Mouse (Mus musculus) megakaryocyte progenitor cell, adult 5-6 weeks (primary cell): ENCODE results near the gene Smim27. TPM values are rescaled to one million over a fixed set of nuclear protein-coding genes. Genes with fewer than 3 reads are reported as not detected.

Source experiments
- total RNA-seq, 2 experiments: library from RNA; stranded (forward) in 1 of 2; stranded (reverse) in 1 of 2; fragments of 157-497, 149-512 nt in 1 of 2; fragments of 200-1000 nt in 1 of 2; gene quantifications; 2 replicates each; pipeline versions ENCODE4 v1.2.3 to v1.2.4; 2015 to 2017

The Smim27 gene
- total RNA-seq, 2 experiments from 2014 or later: 5.6 to 16.7 TPM

Other genes starting within 250 kb of the Smim27 start
- gene Aco1, start 126.5 kb upstream of the Smim27 start, total RNA-seq (2015): 15.4 and 19.2 TPM in 2 replicates
- 18.5 and 21.0 TPM in 2 replicates for gene Aco1, start 126.5 kb upstream of the Smim27 start, total RNA-seq (2017)
- gene Ddx58, start 29.8 kb upstream of the Smim27 start, total RNA-seq (2015): 6.7 and 13.3 TPM in 2 replicates
- gene Ddx58, start 29.8 kb upstream of the Smim27 start, total RNA-seq (2017): 8.2 and 9.8 TPM in 2 replicates
- gene Topors, start 271 bp downstream of the Smim27 start, total RNA-seq (2015): 45.4 and 56.3 TPM in 2 replicates
- gene Topors, start 271 bp downstream of the Smim27 start, total RNA-seq (2017): 77.6 and 82.4 TPM in 2 replicates
- 151 and 167 TPM in 2 replicates for gene Ndufb6, start 9.8 kb downstream of the Smim27 start, total RNA-seq (2015)
- 52.2 and 66.9 TPM in 2 replicates for gene Ndufb6, start 9.8 kb downstream of the Smim27 start, total RNA-seq (2017)
- gene Tmem215, start 202.6 kb downstream of the Smim27 start, total RNA-seq (2015): 0.78 and 1.1 TPM in 2 replicates
- gene Tmem215, start 202.6 kb downstream of the Smim27 start, total RNA-seq (2017): 0.71 and 1.5 TPM in 2 replicates